Mouse (Mus musculus) MEL (cell line): Measurements from ENCODE around the gene Kcne2. TPM values are rescaled to one million over a fixed set of nuclear protein-coding genes. Genes with fewer than 3 reads are reported as not detected.

Experiments
- DNase-seq: peaks from one replicate; pipeline ENCODE4 v3.0.0; 2011; ENCODE audit warnings: low read depth, low spot score
- H3K27ac ChIP-seq: 2 replicates; pipeline ENCODE4 v1.5.1; 2012; ENCODE audit warnings: low read depth, mild to moderate bottlenecking, control low read depth, low read length, moderate library complexity; ENCODE audit not compliant: control insufficient read depth
- H3K27me3 ChIP-seq, 2 experiments: fragments of 150-350 bp in 1 of 2; sonication (generic) in 1 of 2; 2 replicates each; pipeline ENCODE4 v1.6.1; 2012; ENCODE audit warnings: low read length in 2 of 2, mild to moderate bottlenecking in 2 of 2, improper control_type of control experiment in 1 of 2, moderate library complexity in 1 of 2; ENCODE audit not compliant: insufficient read depth in 2 of 2, control insufficient read depth in 1 of 2
- H3K36me3 ChIP-seq, 2 experiments: 2 replicates each; pipeline ENCODE4 v1.6.1; 2012 to 2014; ENCODE audit warnings: low read length in 2 of 2, improper control_type of control experiment in 1 of 2, inconsistent platforms in 1 of 2, mild to moderate bottlenecking in 1 of 2; ENCODE audit not compliant: insufficient read depth in 2 of 2, control insufficient read depth in 1 of 2
- H3K4me1 ChIP-seq, 2 experiments: fragments of 150-350 bp in 1 of 2; sonication (generic) in 1 of 2; 2 replicates each; pipeline ENCODE4 v1.6.1; 2012; ENCODE audit warnings: low read length in 2 of 2, improper control_type of control experiment in 1 of 2, mild to moderate bottlenecking in 1 of 2; ENCODE audit not compliant: insufficient read depth in 2 of 2, control insufficient read depth in 1 of 2
- H3K4me3 ChIP-seq, 2 experiments: fragments of 150-350 bp in 1 of 2; sonication (generic) in 1 of 2; 2 replicates each; pipeline ENCODE4 v1.5.1; 2012; ENCODE audit warnings: low read depth in 2 of 2, low read length in 2 of 2, mild to moderate bottlenecking in 2 of 2, moderate library complexity in 2 of 2, control low read depth in 1 of 2, improper control_type of control experiment in 1 of 2; ENCODE audit not compliant: control insufficient read depth in 1 of 2, insufficient read depth in 1 of 2
- H3K79me2 ChIP-seq: 2 replicates; pipeline ENCODE4 v1.6.1; 2012; ENCODE audit warnings: mild to moderate bottlenecking, low read length, moderate library complexity; ENCODE audit not compliant: control insufficient read depth, poor library complexity, insufficient read depth
- H3K9ac ChIP-seq: 2 replicates; pipeline ENCODE4 v1.6.1; 2012; ENCODE audit warnings: low read depth, mild to moderate bottlenecking, control low read depth, low read length, moderate library complexity; ENCODE audit not compliant: control insufficient read depth, poor library complexity, severe bottlenecking
- H3K9me3 ChIP-seq: fragments of 150-350 bp; sonication (generic); replicated peaks from 2 replicates; pipeline ENCODE4 v1.6.1; 2012; ENCODE audit warnings: mild to moderate bottlenecking, low read length, improper control_type of control experiment, moderate library complexity; ENCODE audit not compliant: insufficient read depth
- CHD1 ChIP-seq: IDR thresholded peaks from 2 replicates; pipeline ENCODE4 v1.6.1; 2012; ENCODE audit warnings: low read depth, mild to moderate bottlenecking, inconsistent platforms, low read length, improper control_type of control experiment
- CTCF ChIP-seq, 3 experiments: IDR thresholded peaks in 2 of 3; conservative IDR thresholded peaks in 1 of 3; 2 replicates each; pipeline ENCODE4 v1.5.1; 2011 to 2012; ENCODE audit warnings: low read length in 3 of 3, low read depth in 2 of 3, mild to moderate bottlenecking in 2 of 3, improper control_type of control experiment in 1 of 3, inconsistent platforms in 1 of 3, mixed read lengths in 1 of 3, moderate library complexity in 1 of 3; ENCODE audit not compliant: control insufficient read depth in 1 of 3, insufficient read depth in 1 of 3, poor library complexity in 1 of 3, severe bottlenecking in 1 of 3
- ETS1 ChIP-seq: IDR thresholded peaks from 2 replicates; pipeline ENCODE4 v1.6.1; 2012; ENCODE audit warnings: low read depth, mild to moderate bottlenecking, inconsistent platforms, low read length, improper control_type of control experiment, moderate library complexity
- HCFC1 ChIP-seq: IDR thresholded peaks from 2 replicates; pipeline ENCODE4 v1.6.1; 2012; ENCODE audit warnings: low read depth, mild to moderate bottlenecking, inconsistent platforms, low read length, improper control_type of control experiment, moderate library complexity
- JUND ChIP-seq: IDR thresholded peaks from 2 replicates; pipeline ENCODE4 v1.6.1; 2011; ENCODE audit warnings: low read depth, mild to moderate bottlenecking, improper control_type of control experiment, low read length
- MEF2A ChIP-seq: IDR thresholded peaks from 2 replicates; pipeline ENCODE4 v1.6.1; 2014; ENCODE audit warnings: low read depth, mild to moderate bottlenecking, inconsistent platforms, low read length, improper control_type of control experiment; ENCODE audit not compliant: poor library complexity, insufficient replicate concordance, severe bottlenecking; ENCODE audit errors: extremely low read depth
- MYC ChIP-seq: IDR thresholded peaks from 2 replicates; pipeline ENCODE4 v1.6.1; 2011; ENCODE audit warnings: low read depth, mild to moderate bottlenecking, low read length, improper control_type of control experiment, moderate library complexity
- POLR2A ChIP-seq, 2 experiments: IDR thresholded peaks; 2 replicates each; pipeline ENCODE4 v1.6.1; 2011 to 2012; ENCODE audit warnings: low read length in 2 of 2, mild to moderate bottlenecking in 2 of 2, control low read depth in 1 of 2, improper control_type of control experiment in 1 of 2, low read depth in 1 of 2, moderate library complexity in 1 of 2; ENCODE audit not compliant: control insufficient read depth in 1 of 2, insufficient read depth in 1 of 2, poor library complexity in 1 of 2
- SIN3A ChIP-seq: IDR thresholded peaks from 2 replicates; pipeline ENCODE4 v1.6.1; 2012; ENCODE audit warnings: low read length, improper control_type of control experiment, inconsistent platforms
- TBP ChIP-seq: IDR thresholded peaks from 2 replicates; pipeline ENCODE4 v1.8.0; 2011; ENCODE audit warnings: low read depth, low read length, improper control_type of control experiment
- TCF12 ChIP-seq: IDR thresholded peaks from 2 replicates; pipeline ENCODE4 v1.6.1; 2014; ENCODE audit warnings: low read depth, mild to moderate bottlenecking, inconsistent platforms, low read length, improper control_type of control experiment, moderate library complexity
- UBTF ChIP-seq: IDR thresholded peaks from 2 replicates; pipeline ENCODE4 v1.6.1; 2012; ENCODE audit warnings: low read depth, mild to moderate bottlenecking, inconsistent platforms, low read length, improper control_type of control experiment, moderate library complexity, borderline replicate concordance; ENCODE audit not compliant: insufficient read depth
- USF2 ChIP-seq, 2 experiments: IDR thresholded peaks; 2 replicates each; pipeline ENCODE4 v1.6.1; 2011 to 2012; ENCODE audit warnings: improper control_type of control experiment in 2 of 2, low read length in 2 of 2, borderline replicate concordance in 1 of 2, inconsistent platforms in 1 of 2, low read depth in 1 of 2, mild to moderate bottlenecking in 1 of 2; ENCODE audit not compliant: insufficient read depth in 1 of 2
- ZNF384 ChIP-seq: IDR thresholded peaks from 2 replicates; pipeline ENCODE4 v1.6.1; 2012; ENCODE audit warnings: low read depth, mild to moderate bottlenecking, inconsistent platforms, low read length, improper control_type of control experiment
- polyA plus RNA-seq, 2 experiments: library from polyadenylated mRNA; stranded (reverse) in 1 of 2; unstranded in 1 of 2; fragments of >175 nt in 1 of 2; fragments of >200 nt in 1 of 2; gene quantifications; 2 replicates each; pipeline versions ENCODE4 v1.2.1 to v1.2.4; 2012; ENCODE audit warnings: low replicate concordance in 2 of 2, low read depth in 1 of 2; ENCODE audit not compliant: insufficient read length in 2 of 2, insufficient read depth in 1 of 2, missing spikeins in 1 of 2
- total RNA-seq: library from RNA; depleted of rRNA; stranded (reverse); fragments of 300-350 nt; gene quantifications from 2 replicates; pipeline ENCODE4 v1.2.3, GENCODE M21; 2012

Kcne2 gene
- total and polyA plus RNA-seq, 3 experiments: 0.06 TPM; not detected in 2

DNA sequence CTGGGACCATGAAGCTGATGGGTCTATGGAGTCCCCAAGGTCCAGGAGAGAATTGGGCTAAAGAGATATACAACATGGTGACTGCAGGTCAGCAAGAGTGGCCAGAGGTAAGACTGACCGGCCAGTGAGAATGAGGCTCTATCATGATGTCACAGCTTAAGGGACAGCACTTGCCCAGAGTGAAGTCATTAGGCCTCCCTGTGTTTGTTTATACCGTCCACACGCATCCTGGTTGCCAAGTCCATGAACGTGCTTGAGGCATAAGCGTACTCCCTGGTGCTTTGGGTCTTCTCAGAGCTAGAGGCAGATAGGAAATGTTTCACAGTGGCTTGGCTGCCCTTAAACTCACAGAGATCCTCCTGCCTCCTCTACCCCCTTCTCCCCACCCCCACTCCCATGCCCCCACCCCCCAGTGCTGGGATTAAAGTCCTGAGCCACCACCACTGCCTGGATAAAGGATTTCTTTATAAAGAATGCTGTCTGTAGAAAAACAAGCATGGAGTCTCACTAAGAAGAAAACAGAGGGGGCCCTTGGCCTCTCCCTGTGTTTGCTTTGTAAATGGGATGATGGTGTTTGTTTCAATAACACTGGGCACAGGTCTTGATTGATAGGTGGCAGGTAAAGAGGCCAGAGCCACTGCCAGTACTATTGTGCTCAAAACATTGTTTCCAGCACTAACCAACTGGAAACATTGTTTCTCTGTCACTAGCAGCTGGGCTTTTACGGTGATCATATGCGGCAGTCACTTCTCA is 32.3 kb downstream of the Kcne2 start:
- no peak for DNase-seq
- Histone ChIP-seq H3K9ac (no peak overlapping the region), H3K27ac (no peak overlapping the region), H3K79me2 (no peaks in the 10 kb centered on the region; the same call in 1 of the 2 replicates), H3K9me3 (no peaks in the 10 kb centered on the region), H3K4me1 (0 out of 4 replicates have a peak, but pooled peaks cover 0 to under 1% of the 10 kb centered on the region in 2 experiments), H3K27me3 (peaks cover 9 to 18% of the 10 kb centered on the region in 2 experiments), H3K36me3 (peaks cover 0 to under 1% of the 10 kb centered on the region in 2 experiments; a peak in 1 of 4 replicates), H3K4me3 (no peak overlapping the region)
- no peak for TF ChIP-seq POLR2A (IDR thresholded peaks at IDR 0.05; ENCODE audit: control insufficient read depth in 1 of 2, insufficient read depth in 1 of 2, low read depth in 1 of 2, low read length in 2 of 2, poor library complexity in 1 of 2)

DNA sequence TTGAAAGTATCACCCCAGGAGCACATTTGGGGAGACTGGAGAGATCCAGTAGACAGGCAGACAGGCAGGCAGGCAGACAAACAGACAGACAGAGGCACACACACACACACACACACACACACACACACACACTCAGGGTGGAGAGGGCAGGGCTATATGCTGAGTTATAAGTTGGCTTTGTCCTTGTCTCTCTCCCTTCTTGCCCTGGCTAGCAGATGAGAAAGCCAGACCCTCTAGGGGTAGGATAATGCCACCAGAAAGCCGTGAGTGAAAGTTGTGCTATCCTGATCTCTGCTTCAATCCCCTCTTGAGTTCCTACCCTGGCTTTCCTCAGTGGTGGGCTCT is 32.8 kb downstream of the Kcne2 start:
- Histone ChIP-seq H3K79me2 (no peaks in the 10 kb centered on the region), H3K9ac (no peak overlapping the region), H3K36me3 (no peaks in the 10 kb centered on the region), H3K4me1 (no peaks in the 10 kb centered on the region), H3K27ac (no peak overlapping the region), H3K9me3 (no peaks in the 10 kb centered on the region), H3K27me3 (peaks cover 10 to 18% of the 10 kb centered on the region in 2 experiments), H3K4me3 (no peak overlapping the region)
- TF ChIP-seq TBP: no peak
- TF ChIP-seq HCFC1: no peak
- no peak for TF ChIP-seq MYC
- no peak for TF ChIP-seq CTCF (IDR thresholded peaks at IDR 0.05 in 2 of 3, conservative IDR thresholded peaks at IDR 0.05 in 1 of 3; ENCODE audit: control insufficient read depth in 1 of 3, insufficient read depth in 1 of 3, low read depth in 2 of 3, low read length in 3 of 3, poor library complexity in 1 of 3, severe bottlenecking in 1 of 3)
- TF ChIP-seq CHD1: no peak
- TF ChIP-seq TCF12: no peak
- no peak for DNase-seq

DNA sequence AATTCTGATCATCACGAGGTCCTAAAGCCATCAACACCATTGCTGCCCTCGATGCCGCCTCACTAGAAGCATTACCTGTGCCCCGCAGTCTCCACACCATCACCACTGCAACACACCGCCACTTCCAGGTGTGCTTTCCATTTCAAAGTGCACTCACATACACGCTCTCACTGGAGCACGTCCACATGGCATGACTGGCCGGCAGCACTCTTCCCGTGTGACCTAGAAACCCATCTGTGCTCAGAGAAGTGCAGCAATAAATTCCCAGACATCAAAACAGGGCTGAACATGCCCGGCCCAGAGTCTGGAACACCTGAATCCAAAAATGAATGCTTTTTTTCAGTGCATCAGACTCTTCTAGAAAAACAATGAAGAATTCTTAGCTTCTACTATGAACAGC is 35.7 kb downstream of the Kcne2 start:
- TF ChIP-seq MEF2A (no peak), JUND (no peak), ETS1 (no peak), POLR2A (IDR thresholded peaks at IDR 0.05; ENCODE audit: control insufficient read depth in 1 of 2, insufficient read depth in 1 of 2, low read depth in 1 of 2, low read length in 2 of 2, poor library complexity in 1 of 2) (no peak), USF2 (IDR thresholded peaks at IDR 0.05; ENCODE audit: borderline replicate concordance in 1 of 2, insufficient read depth in 1 of 2, low read depth in 1 of 2, low read length in 2 of 2) (no peak), UBTF (no peak), ZNF384 (no peak), SIN3A (no peak)
- Histone ChIP-seq H3K4me1 (no peaks in the 10 kb centered on the region), H3K9me3 (no peaks in the 10 kb centered on the region), H3K27ac (no peak overlapping the region), H3K27me3 (peaks cover 7 to 18% of the 10 kb centered on the region in 2 experiments), H3K9ac (no peak overlapping the region), H3K36me3 (no peaks in the 10 kb centered on the region), H3K4me3 (no peak overlapping the region), H3K79me2 (no peaks in the 10 kb centered on the region)
- no peak for DNase-seq
